Mouse (Mus musculus) midbrain, postnatal 0 days (tissue): ENCODE data around the gene Hist1h3a. TPM values are rescaled to one million over a fixed set of nuclear protein-coding genes. Genes with fewer than 3 reads are reported as not detected.
"Not testable (repeated sequence)": the region's sequence is repeated elsewhere in the genome, so short reads cannot be mapped to it uniquely, and the experiment has no call there.

Experiments
- ATAC-seq: fragments of 200-750 bp; cut with Nextera tagmentation; 2 replicates; pipeline ENCODE4 v1.8.0; 2017; ENCODE audit warnings: moderate number of reproducible peaks, mild to moderate bottlenecking, moderate TSS enrichment, moderate library complexity; ENCODE audit not compliant: low FRiP score
- DNase-seq: peaks from one replicate; pipeline ENCODE4 v3.0.0-alpha.2; 2015; ENCODE audit warnings: low spot score
- H3K27ac ChIP-seq: fragments of 300-500 bp; sonication (generic); 2 replicates; pipeline ENCODE4 v1.5.1; 2014; ENCODE audit warnings: low read depth, mild to moderate bottlenecking, low read length, mixed read lengths
- H3K27me3 ChIP-seq: fragments of 300-500 bp; sonication (generic); 2 replicates; pipeline ENCODE4 v1.6.1; 2014; ENCODE audit warnings: low read length, control low read depth, mixed read lengths; ENCODE audit not compliant: insufficient read depth
- H3K36me3 ChIP-seq: fragments of 300-500 bp; sonication (generic); 2 replicates; pipeline ENCODE4 v1.6.1; 2014; ENCODE audit warnings: low read length, control low read depth, mixed read lengths; ENCODE audit not compliant: insufficient read depth
- H3K4me1 ChIP-seq: fragments of 300-500 bp; sonication (generic); 2 replicates; pipeline ENCODE4 v1.6.1; 2014; ENCODE audit warnings: mild to moderate bottlenecking, control low read depth, antibody characterized with exemption, low read length, mixed read lengths; ENCODE audit not compliant: insufficient read depth
- H3K4me2 ChIP-seq: fragments of 300-500 bp; sonication (generic); 2 replicates; pipeline ENCODE4 v1.6.1; 2014; ENCODE audit warnings: low read depth, mild to moderate bottlenecking, low read length, mixed read lengths; ENCODE audit not compliant: poor library complexity, severe bottlenecking
- H3K4me3 ChIP-seq: fragments of 300-500 bp; sonication (generic); 2 replicates; pipeline ENCODE4 v1.5.1; 2014; ENCODE audit warnings: low read depth, mild to moderate bottlenecking, low read length, moderate library complexity
- H3K9ac ChIP-seq: fragments of 300-500 bp; sonication (generic); replicated peaks from 2 replicates; pipeline ENCODE4 v1.6.1; 2014; ENCODE audit warnings: mild to moderate bottlenecking, low read length, moderate library complexity, mixed read lengths; ENCODE audit not compliant: poor library complexity, severe bottlenecking
- H3K9me3 ChIP-seq: fragments of 300-500 bp; sonication (generic); 2 replicates; pipeline ENCODE4 v1.6.1; 2016; ENCODE audit warnings: low read length, control low read depth
- CTCF ChIP-seq: IDR thresholded peaks from 2 replicates; pipeline ENCODE4 v1.5.1; 2016; ENCODE audit warnings: antibody characterized with exemption, mild to moderate bottlenecking
- WGBS: fragments of 180-500 bp; shearing (Covaris S2); extraction: QIAGEN DNeasy Blood & Tissue Kit; methylation state at CpG from one replicate; pipeline ENCODE4 v1.1.7; 2014; 5-methylcytosine and 5-hydroxymethylcytosine counted together
- polyA plus RNA-seq: library from polyadenylated mRNA; unstranded; fragments of >200 nt; fragmentation: Nextera tagmentation; extraction: Ambion mirVana; gene quantifications from 2 replicates; pipeline ENCODE4 v1.2.1, GENCODE M21; 2015
- total RNA-seq: library from RNA; depleted of rRNA; stranded (reverse); fragments of >200 nt; gene quantifications from 2 replicates; pipeline ENCODE4 v1.2.3, GENCODE M21; 2014

Hist1h3a gene
- total and polyA plus RNA-seq, 2 experiments from 2014 or later, result 0.99 to 620 TPM

- no peak overlapping the region for H3K9ac ChIP-seq
- H3K27me3 ChIP-seq, result no peaks in the 10 kb centered on the region
Observed at GRCm38 (mm10) chr13:23730479-23730878, 31.7 kb downstream of the Hist1h3a start.

GRCm38 (mm10) chr13:23729706-23730105, 32.5 kb downstream of the Hist1h3a start:
- no peak overlapping the region for H3K27ac ChIP-seq
- ATAC-seq, result no peak
- H3K36me3 ChIP-seq, result no peaks in the 10 kb centered on the region
- H3K4me2 ChIP-seq, result no peak overlapping the region
- no peaks in the 10 kb centered on the region for H3K4me1 ChIP-seq
- DNase-seq, result no peak
- no peak overlapping the region for H3K9ac ChIP-seq
- WGBS, result 91% methylated on average over 5 of the region's 5 CpGs
- no peak overlapping the region for H3K4me3 ChIP-seq
- no peaks in the 10 kb centered on the region for H3K9me3 ChIP-seq
- no peaks in the 10 kb centered on the region for H3K27me3 ChIP-seq
- no peak for TF ChIP-seq CTCF

More at GRCm38 (mm10) chr13:23730479-23730878, 31.7 kb downstream of the Hist1h3a start:
- no peak overlapping the region for H3K4me2 ChIP-seq
- no peaks in the 10 kb centered on the region for H3K36me3 ChIP-seq
- no peaks in the 10 kb centered on the region for H3K9me3 ChIP-seq
- WGBS, result 61% methylated on average over 8 of the region's 8 CpGs
- no peak overlapping the region for H3K27ac ChIP-seq
- no peak overlapping the region for H3K4me3 ChIP-seq
- no peaks in the 10 kb centered on the region for H3K4me1 ChIP-seq
- no peak for TF ChIP-seq CTCF
- DNase-seq (no peak), ATAC-seq (no peak)

- no peaks in the 10 kb centered on the region for H3K27me3 ChIP-seq
- DNase-seq, result no peak
- no peaks in the 10 kb centered on the region for H3K36me3 ChIP-seq
- no peak overlapping the region for H3K9ac ChIP-seq
- ATAC-seq, result no peak
- no peak for TF ChIP-seq CTCF
- WGBS, result 89% methylated on average over 9 of the region's 9 CpGs
- no peak overlapping the region for H3K27ac ChIP-seq
- H3K4me3 ChIP-seq, result no peak overlapping the region
- no peak overlapping the region for H3K4me2 ChIP-seq
- H3K9me3 ChIP-seq, result no peaks in the 10 kb centered on the region
- H3K4me1 ChIP-seq, result no peaks in the 10 kb centered on the region
Observed at GRCm38 (mm10) chr13:23729192-23729525, 33.0 kb downstream of the Hist1h3a start.

GRCm38 (mm10) chr13:23728472-23729191, 33.6 kb downstream of the Hist1h3a start:
- Histone ChIP-seq H3K27me3 (no peaks in the 10 kb centered on the region), H3K4me1 (no peaks in the 10 kb centered on the region), H3K9ac (no peak overlapping the region), H3K9me3 (no peaks in the 10 kb centered on the region), H3K36me3 (no peaks in the 10 kb centered on the region), H3K27ac (no peak overlapping the region), H3K4me3 (no peak overlapping the region), H3K4me2 (no peak overlapping the region)
- DNase-seq (no peak), ATAC-seq (no peak)
- no peak for TF ChIP-seq CTCF
- 84% methylated on average over 18 of the region's 18 CpGs for WGBS

- DNase-seq (no peak), ATAC-seq (no peak)
- H3K27me3 ChIP-seq, result no peaks in the 10 kb centered on the region
- no peak overlapping the region for H3K9ac ChIP-seq
- no peaks in the 10 kb centered on the region for H3K4me1 ChIP-seq
- H3K4me3 ChIP-seq, result no peak overlapping the region
- no peak for TF ChIP-seq CTCF
- no peak overlapping the region for H3K4me2 ChIP-seq
- no peaks in the 10 kb centered on the region for H3K36me3 ChIP-seq
- no CpG with 5 or more reads among the region's 1 CpGs for WGBS
- H3K27ac ChIP-seq, result no peak overlapping the region
- H3K9me3 ChIP-seq, result no peaks in the 10 kb centered on the region
Observed at GRCm38 (mm10) chr13:23725213-23725612, 37.0 kb downstream of the Hist1h3a start.

- TF ChIP-seq CTCF, result no peak
- WGBS, result 82% methylated on average over 4 of the region's 4 CpGs
- ATAC-seq, result no peak
Observed at GRCm38 (mm10) chr13:23724239-23724638, 37.9 kb downstream of the Hist1h3a start.

GRCm38 (mm10) chr13:23717593-23718245, 44.5 kb downstream of the Hist1h3a start:
- H3K36me3 ChIP-seq, ATAC-seq, H3K4me2 ChIP-seq, H3K4me3 ChIP-seq, H3K27me3 ChIP-seq, H3K9me3 ChIP-seq, DNase-seq, H3K27ac ChIP-seq, H3K9ac ChIP-seq, H3K4me1 ChIP-seq: not testable (repeated sequence)
- 14% methylated on average over 2 of the region's 2 CpGs for WGBS

More at GRCm38 (mm10) chr13:23724239-23724638, 37.9 kb downstream of the Hist1h3a start:
- Histone ChIP-seq H3K27ac (no peak overlapping the region), H3K27me3 (no peaks in the 10 kb centered on the region), H3K4me3 (no peak overlapping the region), H3K4me2 (no peak overlapping the region), H3K9ac (no peak overlapping the region), H3K36me3 (no peaks in the 10 kb centered on the region), H3K4me1 (no peaks in the 10 kb centered on the region), H3K9me3 (no peaks in the 10 kb centered on the region)
- DNase-seq, result no peak
